Mouse (Mus musculus) limb, embryonic 10.5 days (tissue): Measurements from ENCODE around the gene Zfp950. TPM values are rescaled to one million over a fixed set of nuclear protein-coding genes. Genes with fewer than 3 reads are reported as not detected.

Source experiments
- DNase-seq: peaks from one replicate; pipeline ENCODE4 v3.0.0-alpha.2; 2017; ENCODE audit warnings: low spot score
- H3K27ac ChIP-seq: fragments of 300-500 bp; sonication (generic); 2 replicates; pipeline ENCODE4 v1.5.1; 2016; ENCODE audit warnings: mild to moderate bottlenecking
- H3K27me3 ChIP-seq: fragments of 300-500 bp; sonication (generic); 2 replicates; pipeline ENCODE4 v1.6.1; 2016; ENCODE audit warnings: low read depth, mild to moderate bottlenecking; ENCODE audit not compliant: poor library complexity, severe bottlenecking
- H3K36me3 ChIP-seq: fragments of 300-500 bp; sonication (generic); 2 replicates; pipeline ENCODE4 v1.6.1; 2016; ENCODE audit warnings: mild to moderate bottlenecking, moderate library complexity
- H3K4me1 ChIP-seq: fragments of 300-500 bp; sonication (generic); 2 replicates; pipeline ENCODE4 v1.6.1; 2016
- H3K4me3 ChIP-seq: fragments of 300-500 bp; sonication (generic); 2 replicates; pipeline ENCODE4 v1.5.1; 2016; ENCODE audit warnings: mild to moderate bottlenecking, moderate library complexity
- H3K9me3 ChIP-seq: fragments of 300-500 bp; sonication (generic); replicated peaks from 2 replicates; pipeline ENCODE4 v1.6.1; 2016; ENCODE audit warnings: mild to moderate bottlenecking
- WGBS: fragments of 180-500 bp; shearing (Covaris S2); methylation state at CpG from one replicate; pipeline ENCODE4 v1.1.7; 2016; 5-methylcytosine and 5-hydroxymethylcytosine counted together
- polyA plus RNA-seq: library from polyadenylated mRNA; unstranded; fragments of >200 nt; fragmentation: Nextera tagmentation; extraction: Ambion mirVana; gene quantifications from 2 replicates; pipeline ENCODE4 v1.2.1, GENCODE M21; 2016

The Zfp950 gene
- polyA plus RNA-seq, 1 experiment from 2014 or later = 37.3 TPM

DNA sequence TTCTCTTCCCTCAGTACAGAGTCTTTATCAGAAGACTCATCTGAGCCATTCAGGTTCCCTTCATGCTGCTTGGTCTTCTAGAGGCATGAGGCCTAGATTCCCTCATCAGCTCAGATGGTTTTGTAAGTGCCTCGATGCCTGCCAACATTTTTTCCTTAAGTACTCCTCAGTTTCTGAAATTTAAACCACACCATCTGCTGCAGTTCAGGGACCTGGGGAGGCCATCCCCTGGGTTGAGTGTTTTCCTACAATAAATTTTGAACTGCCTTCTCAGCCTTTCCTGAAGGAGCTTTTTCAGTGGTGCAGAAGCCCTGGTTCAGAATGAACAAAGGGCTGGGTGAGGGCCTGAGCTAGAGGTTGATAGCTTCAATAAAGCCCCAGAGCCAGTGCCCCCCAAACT lies 91.2 kb downstream of the Zfp950 start:
- no peak for DNase-seq
- no peaks in the 10 kb centered on the region for H3K36me3 ChIP-seq
- H3K4me1 ChIP-seq = no peaks in the 10 kb centered on the region
- H3K4me3 ChIP-seq = no peak overlapping the region
- no peak overlapping the region for H3K27ac ChIP-seq
- H3K9me3 ChIP-seq = no peaks in the 10 kb centered on the region
- no peaks in the 10 kb centered on the region for H3K27me3 ChIP-seq
- 89% methylated on average over 1 of the region's 1 CpGs for WGBS

DNA sequence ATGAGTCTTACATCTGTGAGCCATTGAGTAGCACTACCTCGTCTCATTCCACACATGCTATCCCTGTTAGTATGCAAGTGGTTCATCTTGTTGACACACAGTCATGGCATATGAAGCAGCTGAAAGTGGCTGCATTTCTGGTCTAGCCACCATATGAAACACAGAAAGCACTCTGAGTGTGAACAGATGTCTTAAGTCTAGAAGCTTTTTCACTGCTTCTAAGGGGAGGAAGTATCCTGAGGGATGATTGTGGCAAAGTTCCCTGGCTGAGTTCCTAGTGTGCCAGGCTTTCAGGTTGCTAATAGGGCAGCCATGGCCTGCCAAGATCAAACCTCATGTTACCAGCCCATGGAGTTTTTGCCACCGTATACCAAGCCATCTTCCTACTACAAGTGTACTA lies 92.0 kb downstream of the Zfp950 start:
- Histone ChIP-seq H3K4me3 (no peak overlapping the region), H3K27ac (no peak overlapping the region), H3K27me3 (no peaks in the 10 kb centered on the region), H3K36me3 (no peaks in the 10 kb centered on the region), H3K4me1 (no peaks in the 10 kb centered on the region), H3K9me3 (no peaks in the 10 kb centered on the region)
- DNase-seq = no peak
- 91% methylated on average over 2 of the region's 2 CpGs for WGBS

- DNase-seq = no peak
- H3K27ac ChIP-seq = no peak overlapping the region
- no peaks in the 10 kb centered on the region for H3K9me3 ChIP-seq
- H3K27me3 ChIP-seq = no peaks in the 10 kb centered on the region
- no peaks in the 10 kb centered on the region for H3K4me1 ChIP-seq
- H3K4me3 ChIP-seq = no peak overlapping the region
- H3K36me3 ChIP-seq = no peaks in the 10 kb centered on the region
These were observed 101.5 kb downstream of the Zfp950 start for GRCm38 (mm10) chr19:61039151-61039550.

DNA sequence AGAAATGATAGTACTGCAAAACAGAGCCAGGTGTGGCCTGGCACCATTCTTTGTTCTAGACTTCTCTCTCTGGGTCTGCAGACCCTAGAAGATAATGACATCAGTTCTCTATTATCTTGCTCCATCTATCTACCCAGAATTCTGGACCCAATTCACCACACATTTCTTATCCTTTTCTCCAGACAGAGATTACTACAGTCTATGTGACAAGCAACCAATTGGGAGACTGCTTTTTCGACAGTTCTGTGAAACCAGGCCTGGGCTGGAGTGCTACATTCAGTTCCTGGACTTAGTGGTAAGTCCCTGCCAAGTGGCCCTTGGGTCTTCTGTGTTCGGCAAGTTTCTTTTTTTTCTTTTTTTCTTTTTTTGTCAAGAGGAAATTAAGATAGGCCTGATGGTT lies 109.1 kb downstream of the Zfp950 start:
- no peaks in the 10 kb centered on the region for H3K36me3 ChIP-seq
- no peak for DNase-seq
- 85% methylated on average over 2 of the region's 2 CpGs for WGBS

DNA sequence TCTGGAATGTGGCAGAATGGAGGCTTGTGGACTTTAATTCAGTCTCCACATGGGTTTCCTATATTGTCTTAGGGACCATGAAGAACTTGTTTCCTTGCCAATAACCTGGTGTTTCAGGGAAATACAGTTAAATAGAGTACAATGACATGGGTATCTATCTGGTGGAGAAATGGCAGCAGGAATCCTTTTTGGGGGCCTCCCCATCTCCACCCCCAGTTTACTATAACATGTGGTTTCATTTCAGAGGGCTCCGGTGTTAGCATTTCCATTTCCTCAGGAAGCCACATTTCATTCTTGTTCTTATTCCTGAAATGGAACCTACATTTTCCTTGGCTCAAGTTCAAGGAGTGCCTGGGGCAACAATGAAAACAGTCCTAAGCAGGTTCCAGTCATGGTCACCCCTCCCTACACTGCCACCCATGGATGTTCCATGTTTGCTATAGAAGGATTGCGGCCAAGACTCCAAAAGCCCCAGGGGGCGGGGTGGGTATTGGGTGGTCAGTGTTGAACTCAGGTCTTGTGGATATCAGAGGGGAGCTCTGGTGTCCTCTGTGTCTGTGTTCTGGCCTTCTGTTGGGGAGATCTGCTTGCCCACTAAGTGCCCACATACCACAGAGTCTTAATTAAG lies 118.6 kb downstream of the Zfp950 start:
- H3K27me3 ChIP-seq = no peaks in the 10 kb centered on the region
- H3K4me1 ChIP-seq = peaks cover 7% of the 10 kb centered on the region; the same call in 1 of the 2 replicates
- no peak overlapping the region for H3K27ac ChIP-seq
- DNase-seq = no peak
- H3K9me3 ChIP-seq = no peaks in the 10 kb centered on the region
- no peak overlapping the region for H3K4me3 ChIP-seq
- WGBS = 87% methylated on average over 3 of the region's 3 CpGs
- H3K36me3 ChIP-seq = no peaks in the 10 kb centered on the region

More for the DNA sequence above, 109.1 kb downstream of the Zfp950 start:
- Histone ChIP-seq H3K27me3 (no peaks in the 10 kb centered on the region), H3K9me3 (no peaks in the 10 kb centered on the region), H3K4me3 (no peak overlapping the region), H3K27ac (no peak overlapping the region), H3K4me1 (no peaks in the 10 kb centered on the region)

- Histone ChIP-seq H3K4me3 (no peak overlapping the region), H3K4me1 (peaks cover 7% of the 10 kb centered on the region; the same call in 1 of the 2 replicates), H3K36me3 (no peaks in the 10 kb centered on the region), H3K27me3 (no peaks in the 10 kb centered on the region), H3K9me3 (no peaks in the 10 kb centered on the region), H3K27ac (no peak overlapping the region)
- WGBS = 72% methylated on average over 2 of the region's 2 CpGs
- DNase-seq = no peak
These were observed 119.1 kb downstream of the Zfp950 start for GRCm38 (mm10) chr19:61021502-61021901.

GRCm38 (mm10) chr19:61017477-61018266 lies 123.0 kb downstream of the Zfp950 start:
- no peaks in the 10 kb centered on the region for H3K9me3 ChIP-seq
- no peaks in the 10 kb centered on the region for H3K27me3 ChIP-seq
- H3K4me1 ChIP-seq = peaks cover 7% of the 10 kb centered on the region; the same call in 1 of the 2 replicates
- WGBS = 94% methylated on average over 1 of the region's 1 CpGs
- no peak for DNase-seq
- no peaks in the 10 kb centered on the region for H3K36me3 ChIP-seq
- H3K4me3 ChIP-seq = no peak overlapping the region
- H3K27ac ChIP-seq = no peak overlapping the region

GRCm38 (mm10) chr19:61009266-61009665 lies 131.4 kb downstream of the Zfp950 start:
- Histone ChIP-seq H3K4me1 (no peaks in the 10 kb centered on the region), H3K27ac (no peak overlapping the region), H3K9me3 (no peaks in the 10 kb centered on the region), H3K27me3 (no peaks in the 10 kb centered on the region), H3K36me3 (no peaks in the 10 kb centered on the region), H3K4me3 (no peak overlapping the region)
- DNase-seq = no peak
- WGBS = 92% methylated on average over 2 of the region's 2 CpGs

Other genes with a start within 250 kb of the Zfp950 start
- gene Gm7102, start 35.5 kb upstream of the Zfp950 start, polyA plus RNA-seq = 0.13 and 0.14 TPM in 2 replicates
- gene Gm6020, start 43.0 kb upstream of the Zfp950 start, polyA plus RNA-seq = not detected in 2 replicates
- gene Csf2ra, start 87.6 kb upstream of the Zfp950 start, polyA plus RNA-seq = 10.6 and 20.2 TPM in 2 replicates
- gene Gm21060, start 156.2 kb upstream of the Zfp950 start, polyA plus RNA-seq = not detected in 2 replicates